Mouse (Mus musculus) olfactory bulb, adult 2 months (tissue): ENCODE measurements at regions not wholly inside any gene's neighbourhood (a gene's known extent, or its start where the extent isn't known, plus 50 kb on each side); places are given as distances from the start of the nearest gene placed in this dataset.

Source experiments
- CTCF ChIP-seq: fragments of 200-500 bp; IDR thresholded peaks from 2 replicates; pipeline ENCODE4 v1.5.1; 2012; ENCODE audit warnings: low read depth, mild to moderate bottlenecking, low read length, moderate library complexity; ENCODE audit not compliant: insufficient read depth
- POLR2A ChIP-seq: fragments of 200-500 bp; IDR thresholded peaks from 2 replicates; pipeline ENCODE4 v1.6.1; 2012; ENCODE audit warnings: mild to moderate bottlenecking, low read depth, low read length, moderate library complexity; ENCODE audit not compliant: insufficient read depth

DNA sequence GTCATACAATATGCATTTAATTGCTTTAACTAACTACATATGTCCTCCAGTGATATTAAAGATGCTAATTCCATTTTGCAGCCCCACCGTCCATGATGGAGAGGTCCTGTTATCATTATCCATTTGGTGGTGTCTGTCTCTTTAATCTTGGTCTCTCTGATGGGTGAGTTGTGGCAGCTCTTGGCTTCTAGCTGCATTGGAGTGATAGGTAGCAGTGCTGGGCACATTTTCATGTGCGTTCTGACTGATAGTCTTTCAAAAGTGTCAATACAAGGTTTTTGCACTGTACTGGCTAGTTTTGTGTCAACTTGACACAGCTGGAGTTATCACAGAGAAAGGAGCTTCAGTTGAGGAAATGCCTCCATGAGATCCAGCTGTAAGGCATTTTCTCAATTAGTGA, 67.5 kb upstream of the Six2 start:
- TF ChIP-seq CTCF = no peak
- no peak for TF ChIP-seq POLR2A
